Mouse (Mus musculus) embryonic facial prominence, embryonic 14.5 days (tissue): ENCODE results near the gene Dhx57. TPM values are rescaled to one million over a fixed set of nuclear protein-coding genes. Genes with fewer than 3 reads are reported as not detected.
"Not testable (repeated sequence)": the region's sequence is repeated elsewhere in the genome, so short reads cannot be mapped to it uniquely, and the experiment has no call there.

Experiments
- ATAC-seq: fragments of 200-750 bp; cut with Nextera tagmentation; 2 replicates; pipeline ENCODE4 v1.8.0; 2017; ENCODE audit warnings: low read depth, moderate number of reproducible peaks, moderate TSS enrichment
- DNase-seq: peaks from one replicate; pipeline ENCODE4 v3.0.0-alpha.2; 2015; ENCODE audit warnings: low spot score
- H3K27ac ChIP-seq: fragments of 300-500 bp; sonication (generic); replicated peaks from 2 replicates; pipeline ENCODE4 v1.5.1; 2014; ENCODE audit warnings: low read depth, mild to moderate bottlenecking, low read length, moderate library complexity
- H3K27me3 ChIP-seq: fragments of 300-500 bp; sonication (generic); replicated peaks from 2 replicates; pipeline ENCODE4 v1.6.1; 2014; ENCODE audit warnings: low read length; ENCODE audit not compliant: control insufficient read depth, insufficient read depth
- H3K36me3 ChIP-seq: fragments of 300-500 bp; sonication (generic); 2 replicates; pipeline ENCODE4 v1.6.1; 2014; ENCODE audit warnings: low read length, mixed read lengths; ENCODE audit not compliant: control insufficient read depth, insufficient read depth
- H3K4me1 ChIP-seq: fragments of 300-500 bp; sonication (generic); 2 replicates; pipeline ENCODE4 v1.6.1; 2014; ENCODE audit warnings: antibody characterized with exemption, low read length; ENCODE audit not compliant: control insufficient read depth, insufficient read depth
- H3K4me2 ChIP-seq: fragments of 300-500 bp; sonication (generic); 2 replicates; pipeline ENCODE4 v1.6.1; 2014; ENCODE audit warnings: low read depth, mild to moderate bottlenecking, low read length, moderate library complexity, mixed read lengths
- H3K4me3 ChIP-seq: fragments of 300-500 bp; sonication (generic); 2 replicates; pipeline ENCODE4 v1.5.1; 2014; ENCODE audit warnings: low read depth, mild to moderate bottlenecking, low read length
- H3K9ac ChIP-seq: fragments of 300-500 bp; sonication (generic); 2 replicates; pipeline ENCODE4 v1.6.1; 2014; ENCODE audit warnings: low read depth, mild to moderate bottlenecking, low read length, moderate library complexity, mixed read lengths
- H3K9me3 ChIP-seq: fragments of 300-500 bp; sonication (generic); 2 replicates; pipeline ENCODE4 v1.6.1; 2016; ENCODE audit warnings: low read length; ENCODE audit not compliant: control insufficient read depth
- WGBS: fragments of 180-500 bp; shearing (Covaris S2); extraction: QIAGEN DNeasy Blood & Tissue Kit; methylation state at CpG from one replicate; pipeline ENCODE4 v1.1.7; 2014; 5-methylcytosine and 5-hydroxymethylcytosine counted together
- polyA plus RNA-seq: library from polyadenylated mRNA; unstranded; fragments of >200 nt; fragmentation: Nextera tagmentation; extraction: Ambion mirVana; gene quantifications from 2 replicates; pipeline ENCODE4 v1.2.1, GENCODE M21; 2014

The Dhx57 gene
- polyA plus RNA-seq, 1 experiment from 2014 or later = 19.5 TPM

GRCm38 (mm10) chr17:80224326-80225116 lies 65.8 kb downstream of the Dhx57 start, which contains the start of gene Gemin6:
Gene Gemin6 (plus strand): TSS chr17:80224441.
- H3K36me3 ChIP-seq = 0 out of 2 replicates have a peak, but pooled peaks cover 12% of the 10 kb centered on the region
- H3K4me2 ChIP-seq = peak within 1 kb of the TSS; percentile 79
- WGBS = under 1% methylated on average over 33 of the region's 33 CpGs
- H3K27me3 ChIP-seq = no peaks in the 10 kb centered on the region
- peak within 1 kb of the TSS; percentile 75 for H3K9ac ChIP-seq
- peak within 1 kb of the TSS; percentile 89 for H3K27ac ChIP-seq
- ATAC-seq = peak; percentile 98
- 0 out of 2 replicates have a peak, but pooled peaks cover 4% of the 10 kb centered on the region for H3K4me1 ChIP-seq
- no peaks in the 10 kb centered on the region for H3K9me3 ChIP-seq
- peak; percentile 97 for DNase-seq
- peak within 1 kb of the TSS; percentile 50 for H3K4me3 ChIP-seq

GRCm38 (mm10) chr17:80223829-80224228 lies 66.4 kb downstream of the Dhx57 start:
- Histone ChIP-seq H3K9ac (peak overlapping the region; percentile 75), H3K27ac (peak overlapping the region; percentile 89), H3K4me3 (peak overlapping the region; percentile 50), H3K4me1 (0 out of 2 replicates have a peak, but pooled peaks cover 4% of the 10 kb centered on the region), H3K4me2 (peak overlapping the region; percentile 79), H3K36me3 (0 out of 2 replicates have a peak, but pooled peaks cover 6% of the 10 kb centered on the region), H3K9me3 (no peaks in the 10 kb centered on the region), H3K27me3 (no peaks in the 10 kb centered on the region)
- DNase-seq = no peak
- ATAC-seq = peak; percentile 54
- WGBS = 10% methylated on average over 9 of the region's 9 CpGs

GRCm38 (mm10) chr17:80221890-80222628 lies 68.2 kb downstream of the Dhx57 start:
- no peak for DNase-seq
- Histone ChIP-seq H3K27me3 (no peaks in the 10 kb centered on the region), H3K4me2 (no peak overlapping the region), H3K4me3 (no peak overlapping the region), H3K4me1 (0 out of 2 replicates have a peak, but pooled peaks cover 4% of the 10 kb centered on the region), H3K36me3 (no peaks in the 10 kb centered on the region), H3K27ac (no peak overlapping the region), H3K9ac (no peak overlapping the region), H3K9me3 (no peaks in the 10 kb centered on the region)
- 69% methylated on average over 3 of the region's 3 CpGs for WGBS
- no peak for ATAC-seq

- no peak overlapping the region for H3K9ac ChIP-seq
- H3K27ac ChIP-seq = no peak overlapping the region
- no peak for ATAC-seq
- H3K9me3 ChIP-seq = no peaks in the 10 kb centered on the region
- H3K36me3 ChIP-seq = no peaks in the 10 kb centered on the region
- DNase-seq = no peak
- no peaks in the 10 kb centered on the region for H3K27me3 ChIP-seq
- 70% methylated on average over 9 of the region's 9 CpGs for WGBS
- no peak overlapping the region for H3K4me2 ChIP-seq
- H3K4me1 ChIP-seq = 0 out of 2 replicates have a peak, but pooled peaks cover 4% of the 10 kb centered on the region
- no peak overlapping the region for H3K4me3 ChIP-seq
Observed at GRCm38 (mm10) chr17:80221202-80221601, 69.1 kb downstream of the Dhx57 start.

GRCm38 (mm10) chr17:80220131-80220530 lies 70.1 kb downstream of the Dhx57 start:
- Histone ChIP-seq H3K36me3 (no peaks in the 10 kb centered on the region), H3K27me3 (no peaks in the 10 kb centered on the region), H3K4me1 (0 out of 2 replicates have a peak, but pooled peaks cover 2% of the 10 kb centered on the region), H3K4me3 (no peak overlapping the region), H3K9ac (no peak overlapping the region), H3K9me3 (no peaks in the 10 kb centered on the region), H3K27ac (no peak overlapping the region), H3K4me2 (no peak overlapping the region)
- WGBS = 70% methylated on average over 2 of the region's 2 CpGs
- ATAC-seq (no peak), DNase-seq (no peak)

- DNase-seq, H3K9me3 ChIP-seq, H3K27ac ChIP-seq, H3K9ac ChIP-seq, H3K4me3 ChIP-seq, H3K36me3 ChIP-seq, ATAC-seq, H3K4me2 ChIP-seq, H3K4me1 ChIP-seq, H3K27me3 ChIP-seq: not testable (repeated sequence)
- WGBS = 82% methylated on average over 4 of the region's 4 CpGs
Observed at GRCm38 (mm10) chr17:80213998-80214397, 76.3 kb downstream of the Dhx57 start.

GRCm38 (mm10) chr17:80206671-80207581 lies 83.3 kb downstream of the Dhx57 start, which contains the start of the genes Srsf7 and Ttc39d:
Gene Srsf7 (minus strand): TSS chr17:80207307.
Gene Ttc39d (plus strand): TSS chr17:80207460.
- Histone ChIP-seq H3K4me2 (peak within 1 kb of the TSS; percentile 92), H3K27me3 (no peaks in the 10 kb centered on the region), H3K9me3 (no peaks in the 10 kb centered on the region), H3K36me3 (peaks cover 32% of the 10 kb centered on the region), H3K27ac (peak within 1 kb of the TSS; percentile 96), H3K9ac (peak within 1 kb of the TSS; percentile 91), H3K4me3 (peak within 1 kb of the TSS; percentile 65), H3K4me1 (peaks cover 9% of the 10 kb centered on the region; the same call in 1 of the 2 replicates)
- WGBS = under 1% methylated on average over 40 of the region's 95 CpGs
- peak; percentile 93 for ATAC-seq
- peak; percentile 100 for DNase-seq

- ATAC-seq (peak; percentile 67), DNase-seq (no peak)
- Histone ChIP-seq H3K9me3 (no peaks in the 10 kb centered on the region), H3K27ac (peak overlapping the region; percentile 96), H3K9ac (peak overlapping the region; percentile 91), H3K4me3 (peak overlapping the region; percentile 65), H3K4me1 (peaks cover 9% of the 10 kb centered on the region; the same call in 1 of the 2 replicates), H3K27me3 (no peaks in the 10 kb centered on the region), H3K4me2 (peak overlapping the region; percentile 92), H3K36me3 (peaks cover 39% of the 10 kb centered on the region)
- 0% methylated on average over 34 of the region's 36 CpGs for WGBS
Observed at GRCm38 (mm10) chr17:80206301-80206670, 84.0 kb downstream of the Dhx57 start.
